Mouse (Mus musculus) spleen, adult 2 months (tissue): ENCODE measurements around the gene Iqgap3. TPM values are rescaled to one million over a fixed set of nuclear protein-coding genes. Genes with fewer than 3 reads are reported as not detected.

Experiments used
- DNase-seq, 2 experiments: peaks; one replicate each; pipeline versions ENCODE4 v3.0.0 to v3.0.0-alpha.2; 2012 to 2021; ENCODE audit warnings: low spot score in 2 of 2, low read depth in 1 of 2
- H3K27ac ChIP-seq: fragments of 200-500 bp; 2 replicates; pipeline ENCODE4 v1.5.1; 2012; ENCODE audit warnings: low read length, inconsistent platforms; ENCODE audit not compliant: insufficient read depth
- H3K27me3 ChIP-seq: fragments of 200-500 bp; 2 replicates; pipeline ENCODE4 v1.6.1; 2012; ENCODE audit warnings: mild to moderate bottlenecking, moderate library complexity, low read length, inconsistent platforms; ENCODE audit not compliant: control insufficient read depth, insufficient read depth
- H3K36me3 ChIP-seq: fragments of 200-500 bp; 2 replicates; pipeline ENCODE4 v1.6.1; 2012; ENCODE audit warnings: mild to moderate bottlenecking, low read length, inconsistent platforms; ENCODE audit not compliant: control insufficient read depth, insufficient read depth
- H3K4me1 ChIP-seq: fragments of 200-500 bp; 2 replicates; pipeline ENCODE4 v1.6.1; 2011; ENCODE audit warnings: inconsistent platforms; ENCODE audit not compliant: control insufficient read depth, insufficient read depth, insufficient read length
- H3K4me3 ChIP-seq: fragments of 200-500 bp; 2 replicates; pipeline ENCODE4 v1.5.1; 2011; ENCODE audit warnings: mild to moderate bottlenecking, inconsistent platforms; ENCODE audit not compliant: insufficient read depth, insufficient read length; ENCODE audit errors: extremely low read depth
- CTCF ChIP-seq: fragments of 200-500 bp; IDR thresholded peaks from 2 replicates; pipeline ENCODE4 v1.5.1; 2011; ENCODE audit warnings: mild to moderate bottlenecking, inconsistent platforms; ENCODE audit not compliant: insufficient read depth, insufficient read length, insufficient replicate concordance; ENCODE audit errors: extremely low read depth
- POLR2A ChIP-seq: fragments of 200-500 bp; IDR thresholded peaks from 2 replicates; pipeline ENCODE4 v1.6.1; 2011; ENCODE audit warnings: low read depth, low read length, inconsistent platforms
- WGBS: fragments of 180-500 bp; shearing (Covaris S2); methylation state at CpG from one replicate; pipeline ENCODE4 v1.1.7; 2018; 5-methylcytosine and 5-hydroxymethylcytosine counted together
- polyA plus RNA-seq: library from polyadenylated mRNA; depleted of rRNA; stranded (reverse); fragments of >200 nt; gene quantifications from 2 replicates; pipeline ENCODE4 v1.2.3, GENCODE M21; 2012

Gene Iqgap3
- polyA plus RNA-seq, 1 experiment: 4.3 TPM

GRCm38 (mm10) chr3:88078204-88078603 lies 3.6 kb upstream of the Iqgap3 start, which contains the start of gene Ttc24:
Gene Ttc24 (minus strand): TSS chr3:88078304.
- no peak within 1 kb of the TSS for H3K27ac ChIP-seq
- 91% methylated on average over 4 of the region's 4 CpGs for WGBS

GRCm38 (mm10) chr3:88082224-88082618 lies 450 bp downstream of the Iqgap3 start:
- no peak for TF ChIP-seq POLR2A
- TF ChIP-seq CTCF: no peak
- no peaks in the 10 kb centered on the region for H3K36me3 ChIP-seq
- no peak for DNase-seq
- peak overlapping the region; percentile 54; the same call in 1 of the 2 replicates for H3K4me3 ChIP-seq
- WGBS: 2% methylated on average over 13 of the region's 13 CpGs
- no peak overlapping the region for H3K27ac ChIP-seq
- no peaks in the 10 kb centered on the region; the same call in 1 of the 2 replicates for H3K4me1 ChIP-seq
- H3K27me3 ChIP-seq: no peaks in the 10 kb centered on the region

More at GRCm38 (mm10) chr3:88078204-88078603, 3.6 kb upstream of the Iqgap3 start, which contains the start of gene Ttc24:
- Histone ChIP-seq H3K4me3 (no peak within 1 kb of the TSS), H3K36me3 (no peaks in the 10 kb centered on the region), H3K27me3 (no peaks in the 10 kb centered on the region), H3K4me1 (no peaks in the 10 kb centered on the region; the same call in 1 of the 2 replicates)
- DNase-seq: no peak
- no peak for TF ChIP-seq POLR2A
- no peak for TF ChIP-seq CTCF

GRCm38 (mm10) chr3:88082663-88083062 lies 892 bp downstream of the Iqgap3 start:
- Histone ChIP-seq H3K27me3 (no peaks in the 10 kb centered on the region), H3K36me3 (no peaks in the 10 kb centered on the region), H3K27ac (no peak overlapping the region), H3K4me1 (no peaks in the 10 kb centered on the region; the same call in 1 of the 2 replicates), H3K4me3 (no peak overlapping the region)
- no peak for DNase-seq
- TF ChIP-seq POLR2A: no peak
- TF ChIP-seq CTCF: no peak
- WGBS: 12% methylated on average over 4 of the region's 4 CpGs

- Histone ChIP-seq H3K27ac (no peak overlapping the region), H3K27me3 (no peaks in the 10 kb centered on the region), H3K4me1 (no peaks in the 10 kb centered on the region; the same call in 1 of the 2 replicates), H3K4me3 (no peak overlapping the region), H3K36me3 (no peaks in the 10 kb centered on the region)
- WGBS: 92% methylated on average over 2 of the region's 2 CpGs
- no peak for DNase-seq
- no peak for TF ChIP-seq CTCF
- no peak for TF ChIP-seq POLR2A
Measured at GRCm38 (mm10) chr3:88084001-88084400, 2.2 kb downstream of the Iqgap3 start.

GRCm38 (mm10) chr3:88085459-88085858 lies 3.7 kb downstream of the Iqgap3 start:
- H3K27ac ChIP-seq: no peak overlapping the region
- H3K36me3 ChIP-seq: no peaks in the 10 kb centered on the region
- DNase-seq: no peak
- WGBS: 87% methylated on average over 9 of the region's 9 CpGs
- H3K4me3 ChIP-seq: no peak overlapping the region
- no peaks in the 10 kb centered on the region for H3K27me3 ChIP-seq
- H3K4me1 ChIP-seq: no peaks in the 10 kb centered on the region; the same call in 1 of the 2 replicates
- TF ChIP-seq CTCF: no peak
- TF ChIP-seq POLR2A: no peak

- DNase-seq: no peak
- Histone ChIP-seq H3K4me3 (no peak overlapping the region), H3K36me3 (no peaks in the 10 kb centered on the region), H3K4me1 (no peaks in the 10 kb centered on the region), H3K27ac (no peak overlapping the region), H3K27me3 (no peaks in the 10 kb centered on the region)
- 94% methylated on average over 1 of the region's 1 CpGs for WGBS
- peak; percentile 43; the same call in 1 of the 2 replicates for TF ChIP-seq CTCF
- no peak for TF ChIP-seq POLR2A
Measured at GRCm38 (mm10) chr3:88087688-88088087, 5.9 kb downstream of the Iqgap3 start.

GRCm38 (mm10) chr3:88090106-88090505 lies 8.3 kb downstream of the Iqgap3 start:
- H3K27ac ChIP-seq: no peak overlapping the region
- no peaks in the 10 kb centered on the region for H3K4me1 ChIP-seq
- TF ChIP-seq CTCF: no peak
- TF ChIP-seq POLR2A: no peak
- H3K36me3 ChIP-seq: no peaks in the 10 kb centered on the region
- H3K4me3 ChIP-seq: no peak overlapping the region
- no peak for DNase-seq
- WGBS: 95% methylated on average over 7 of the region's 7 CpGs
- no peaks in the 10 kb centered on the region for H3K27me3 ChIP-seq

GRCm38 (mm10) chr3:88090616-88091015 lies 8.8 kb downstream of the Iqgap3 start:
- Histone ChIP-seq H3K36me3 (no peaks in the 10 kb centered on the region), H3K4me1 (no peaks in the 10 kb centered on the region), H3K27ac (no peak overlapping the region), H3K4me3 (no peak overlapping the region), H3K27me3 (no peaks in the 10 kb centered on the region)
- TF ChIP-seq POLR2A (no peak), CTCF (no peak)
- DNase-seq: no peak
- WGBS: 94% methylated on average over 6 of the region's 6 CpGs
